Mouse (Mus musculus) bone marrow, adult 2 months (tissue): ENCODE measurements around the gene Rimklb. TPM values are rescaled to one million over a fixed set of nuclear protein-coding genes. Genes with fewer than 3 reads are reported as not detected.
A peak's percentile ranks its signal among the peaks of the same experiment; 100 is the strongest.
"Not testable (repeated sequence)": the region's sequence is repeated elsewhere in the genome, so short reads cannot be mapped to it uniquely, and the experiment has no call there.

ENCODE experiments used
- H3K27ac ChIP-seq: fragments of 200-500 bp; 2 replicates; pipeline ENCODE4 v1.5.1; 2012; ENCODE audit warnings: low read depth, mild to moderate bottlenecking, control low read depth, inconsistent platforms, low read length; ENCODE audit not compliant: control insufficient read depth, poor library complexity, insufficient read depth
- H3K4me1 ChIP-seq: fragments of 200-500 bp; 2 replicates; pipeline ENCODE4 v1.6.1; 2011; ENCODE audit warnings: low read length; ENCODE audit not compliant: control insufficient read depth, insufficient read depth
- H3K4me3 ChIP-seq: fragments of 200-500 bp; replicated peaks from 2 replicates; pipeline ENCODE3; 2011; ENCODE audit warnings: mild to moderate bottlenecking, low read depth, low read length, control low read depth; ENCODE audit not compliant: control insufficient read depth
- CTCF ChIP-seq: fragments of 200-500 bp; IDR thresholded peaks from 2 replicates; pipeline ENCODE4 v1.5.1; 2011; ENCODE audit warnings: low read length, control low read depth; ENCODE audit not compliant: control insufficient read depth, insufficient read depth
- POLR2A ChIP-seq: fragments of 200-500 bp; IDR thresholded peaks from 2 replicates; pipeline ENCODE4 v1.6.1; 2011; ENCODE audit warnings: low read depth, mild to moderate bottlenecking, control low read depth, low read length, borderline replicate concordance; ENCODE audit not compliant: control insufficient read depth
- WGBS: fragments of 180-500 bp; shearing (Covaris S2); methylation state at CpG from one replicate; pipeline ENCODE4 v1.1.7; 2018; 5-methylcytosine and 5-hydroxymethylcytosine counted together
- polyA plus RNA-seq: library from polyadenylated mRNA; stranded (reverse); fragments of >200 nt; gene quantifications from 2 replicates; pipeline ENCODE4 v1.2.4, GENCODE M21; 2011; ENCODE audit warnings: low replicate concordance; ENCODE audit not compliant: missing spikeins, insufficient read depth, insufficient read length

Rimklb gene
- polyA plus RNA-seq, 1 experiment: 10.0 TPM

GRCm38 (mm10) chr6:122491557-122491956 lies 7.0 kb downstream of the Rimklb start:
- no peak overlapping the region for H3K4me3 ChIP-seq
- no peak overlapping the region for H3K27ac ChIP-seq
- TF ChIP-seq CTCF: no peak
- no peak for TF ChIP-seq POLR2A
- under 1% methylated on average over 16 of the region's 16 CpGs for WGBS
- H3K4me1 ChIP-seq: no peaks in the 10 kb centered on the region

- TF ChIP-seq POLR2A (no peak), CTCF (no peak)
- WGBS: 22% methylated on average over 15 of the region's 15 CpGs
- H3K27ac ChIP-seq: no peak overlapping the region
- no peak overlapping the region for H3K4me3 ChIP-seq
- H3K4me1 ChIP-seq: no peaks in the 10 kb centered on the region
Measured at GRCm38 (mm10) chr6:122490929-122491512, 7.5 kb downstream of the Rimklb start.

GRCm38 (mm10) chr6:122486297-122487117 lies 12.1 kb downstream of the Rimklb start:
- Histone ChIP-seq H3K4me1 (no peaks in the 10 kb centered on the region; the same call in 1 of the 2 replicates), H3K27ac (no peak overlapping the region), H3K4me3 (no peak overlapping the region)
- TF ChIP-seq CTCF: no peak
- TF ChIP-seq POLR2A: no peak
- 6% methylated on average over 94 of the region's 111 CpGs for WGBS

- Histone ChIP-seq H3K4me1 (no peaks in the 10 kb centered on the region; the same call in 1 of the 2 replicates), H3K27ac (no peak overlapping the region), H3K4me3 (peak overlapping the region; percentile 22)
- TF ChIP-seq POLR2A (no peak), CTCF (no peak)
- WGBS: 12% methylated on average over 75 of the region's 91 CpGs
Measured at GRCm38 (mm10) chr6:122485401-122486296, 12.9 kb downstream of the Rimklb start.

GRCm38 (mm10) chr6:122478062-122478461 lies 20.5 kb downstream of the Rimklb start:
- H3K4me1 ChIP-seq: no peaks in the 10 kb centered on the region
- no peak overlapping the region for H3K27ac ChIP-seq
- TF ChIP-seq CTCF: no peak
- TF ChIP-seq POLR2A: no peak
- 67% methylated on average over 3 of the region's 3 CpGs for WGBS
- no peak overlapping the region for H3K4me3 ChIP-seq

- H3K27ac ChIP-seq: not testable (repeated sequence)
Measured at GRCm38 (mm10) chr6:122471461-122471860, 27.1 kb downstream of the Rimklb start.

GRCm38 (mm10) chr6:122470240-122470639 lies 28.3 kb downstream of the Rimklb start:
- TF ChIP-seq POLR2A: no peak
- TF ChIP-seq CTCF: no peak
- H3K27ac ChIP-seq: no peak overlapping the region
- no peaks in the 10 kb centered on the region for H3K4me1 ChIP-seq
- 67% methylated on average over 2 of the region's 2 CpGs for WGBS
- H3K4me3 ChIP-seq: no peak overlapping the region

More at GRCm38 (mm10) chr6:122471461-122471860, 27.1 kb downstream of the Rimklb start:
- H3K4me1 ChIP-seq, H3K4me3 ChIP-seq: not testable (repeated sequence)
- 74% methylated on average over 3 of the region's 3 CpGs for WGBS

- Histone ChIP-seq H3K4me1 (no peaks in the 10 kb centered on the region), H3K27ac (no peak overlapping the region), H3K4me3 (no peak overlapping the region)
- 80% methylated on average over 15 of the region's 15 CpGs for WGBS
- no peak for TF ChIP-seq POLR2A
- TF ChIP-seq CTCF: no peak
Measured at GRCm38 (mm10) chr6:122469030-122469640, 29.4 kb downstream of the Rimklb start.
